Mouse (Mus musculus) stomach, postnatal 0 days (tissue): Measurements from ENCODE around the gene Gm12185. TPM values are rescaled to one million over a fixed set of nuclear protein-coding genes. Genes with fewer than 3 reads are reported as not detected.
"Not testable (repeated sequence)": the region's sequence is repeated elsewhere in the genome, so short reads cannot be mapped to it uniquely, and the experiment has no call there.

Experiments
- ATAC-seq: fragments of 200-750 bp; cut with Nextera tagmentation; 2 replicates; pipeline ENCODE4 v1.8.0; 2017; ENCODE audit not compliant: low FRiP score, low TSS enrichment
- DNase-seq: peaks from one replicate; pipeline ENCODE4 v3.0.0-alpha.2; 2016; ENCODE audit warnings: low spot score
- H3K27ac ChIP-seq: fragments of 300-500 bp; sonication (generic); replicated peaks from 2 replicates; pipeline ENCODE4 v1.5.1; 2014; ENCODE audit warnings: mild to moderate bottlenecking, control low read depth
- H3K27me3 ChIP-seq: fragments of 300-500 bp; sonication (generic); 2 replicates; pipeline ENCODE4 v1.6.1; 2014; ENCODE audit warnings: low read length; ENCODE audit not compliant: control insufficient read depth, insufficient read depth
- H3K36me3 ChIP-seq: fragments of 300-500 bp; sonication (generic); 2 replicates; pipeline ENCODE4 v1.6.1; 2014; ENCODE audit warnings: low read length, mixed read lengths; ENCODE audit not compliant: control insufficient read depth, insufficient read depth
- H3K4me1 ChIP-seq: fragments of 300-500 bp; sonication (generic); replicated peaks from 2 replicates; pipeline ENCODE4 v1.6.1; 2014; ENCODE audit warnings: antibody characterized with exemption; ENCODE audit not compliant: control insufficient read depth, insufficient read depth
- H3K4me2 ChIP-seq: fragments of 300-500 bp; sonication (generic); replicated peaks from 2 replicates; pipeline ENCODE4 v1.6.1; 2014; ENCODE audit warnings: low read depth, mild to moderate bottlenecking, control low read depth, moderate library complexity
- H3K4me3 ChIP-seq: fragments of 300-500 bp; sonication (generic); 2 replicates; pipeline ENCODE4 v1.5.1; 2014; ENCODE audit warnings: low read depth, low read length, control low read depth
- H3K9ac ChIP-seq: fragments of 300-500 bp; sonication (generic); 2 replicates; pipeline ENCODE4 v1.6.1; 2014; ENCODE audit warnings: mild to moderate bottlenecking, low read length, control low read depth, mixed read lengths
- H3K9me3 ChIP-seq: fragments of 300-500 bp; sonication (generic); 2 replicates; pipeline ENCODE4 v1.6.1; 2016; ENCODE audit warnings: low read length; ENCODE audit not compliant: control insufficient read depth
- CTCF ChIP-seq: IDR thresholded peaks from 2 replicates; pipeline ENCODE4 v1.5.1; 2016; ENCODE audit warnings: antibody characterized with exemption, low read depth, mild to moderate bottlenecking, moderate library complexity
- EP300 ChIP-seq: optimal IDR thresholded peaks from 2 replicates; pipeline ENCODE3; 2016; ENCODE audit warnings: antibody characterized with exemption
- WGBS: fragments of 180-500 bp; shearing (Covaris S2); extraction: QIAGEN DNeasy Blood & Tissue Kit; methylation state at CpG from one replicate; pipeline ENCODE4 v1.1.7; 2014; 5-methylcytosine and 5-hydroxymethylcytosine counted together
- polyA plus RNA-seq: library from polyadenylated mRNA; unstranded; fragments of >200 nt; fragmentation: Nextera tagmentation; extraction: Ambion mirVana; gene quantifications from 2 replicates; pipeline ENCODE4 v1.2.1, GENCODE M21; 2015

Gene Gm12185
- polyA plus RNA-seq, 1 experiment from 2014 or later: 0.01 TPM

DNA sequence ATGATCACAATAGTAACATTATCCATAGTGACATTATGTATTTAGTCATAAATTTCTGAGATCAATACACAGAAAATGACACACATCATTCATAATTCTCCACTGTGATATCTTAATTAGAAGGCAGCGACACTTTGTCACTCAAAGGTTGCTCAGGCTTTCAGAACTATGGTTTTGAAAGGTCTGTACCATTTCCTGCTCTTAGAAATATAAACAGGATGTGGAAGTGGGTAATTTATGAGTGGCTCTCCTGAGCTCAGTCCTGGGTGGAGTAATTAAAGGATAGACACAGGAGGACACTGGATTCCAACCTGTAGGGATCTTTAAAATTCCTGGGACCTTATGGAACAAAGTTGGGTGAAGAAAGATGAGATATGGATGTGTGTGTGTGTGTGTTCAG, 58.6 kb downstream of the Gm12185 start:
- not testable (repeated sequence) for H3K27me3 ChIP-seq, H3K4me1 ChIP-seq, DNase-seq, ATAC-seq, H3K4me3 ChIP-seq, H3K27ac ChIP-seq, H3K9me3 ChIP-seq, H3K9ac ChIP-seq, H3K4me2 ChIP-seq, H3K36me3 ChIP-seq
- 78% methylated on average over 1 of the region's 1 CpGs for WGBS

- not testable (repeated sequence) for ATAC-seq, H3K27me3 ChIP-seq
- 80% methylated on average over 1 of the region's 1 CpGs for WGBS
Measured at GRCm38 (mm10) chr11:48928068-48928467, 64.0 kb downstream of the Gm12185 start.

DNA sequence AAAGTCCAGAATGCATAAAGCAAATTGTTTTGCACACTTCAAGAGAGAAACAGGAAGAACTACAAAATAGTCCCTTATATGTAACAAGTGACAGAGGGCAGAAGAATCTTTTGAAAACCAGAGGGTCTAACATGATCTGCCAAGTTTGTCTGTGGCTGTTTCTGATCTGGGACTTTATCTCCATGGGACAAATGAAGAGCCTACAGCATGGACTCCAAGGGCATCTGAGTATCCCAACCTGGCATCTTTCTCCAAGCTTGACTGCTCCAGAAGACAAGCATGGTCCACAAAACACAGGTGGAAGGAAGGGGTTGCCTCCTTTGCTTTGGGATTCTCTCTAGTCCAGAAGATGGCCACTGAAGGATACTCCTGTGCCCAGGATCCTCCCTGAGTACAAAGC, 65.6 kb downstream of the Gm12185 start:
- DNase-seq, H3K27me3 ChIP-seq, H3K4me2 ChIP-seq, H3K27ac ChIP-seq, H3K4me1 ChIP-seq, ATAC-seq, H3K9me3 ChIP-seq, H3K9ac ChIP-seq, H3K4me3 ChIP-seq, H3K36me3 ChIP-seq: not testable (repeated sequence)

More at GRCm38 (mm10) chr11:48928068-48928467, 64.0 kb downstream of the Gm12185 start:
- not testable (repeated sequence) for DNase-seq, H3K9me3 ChIP-seq, H3K36me3 ChIP-seq, H3K27ac ChIP-seq, H3K9ac ChIP-seq, H3K4me1 ChIP-seq, H3K4me2 ChIP-seq, H3K4me3 ChIP-seq

DNA sequence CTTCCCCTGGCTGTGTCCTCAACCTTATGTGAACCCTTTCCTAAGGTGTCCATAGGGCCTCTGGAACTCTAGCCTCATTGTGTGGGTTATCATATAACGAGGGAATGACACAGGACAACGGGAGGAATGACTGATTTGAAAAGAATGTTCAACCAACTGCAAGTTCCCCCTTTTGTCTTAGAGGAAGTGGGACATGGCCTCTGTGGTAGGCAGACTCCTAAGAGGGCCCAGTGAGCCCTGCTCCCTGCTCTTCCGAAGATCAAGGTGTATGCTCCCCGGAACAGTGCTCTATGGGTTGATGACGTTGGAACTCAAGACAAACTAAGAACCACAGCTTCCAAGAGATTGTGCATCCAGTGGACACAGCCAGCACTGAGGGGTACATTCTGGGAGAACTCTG, 68.2 kb downstream of the Gm12185 start:
- not testable (repeated sequence) for H3K9me3 ChIP-seq, H3K4me2 ChIP-seq, DNase-seq, H3K36me3 ChIP-seq, H3K4me1 ChIP-seq, H3K4me3 ChIP-seq, H3K9ac ChIP-seq, H3K27me3 ChIP-seq, ATAC-seq, H3K27ac ChIP-seq
- WGBS: 80% methylated on average over 5 of the region's 5 CpGs

- no peaks in the 10 kb centered on the region for H3K4me1 ChIP-seq
- no peak overlapping the region for H3K4me2 ChIP-seq
- H3K9me3 ChIP-seq: no peaks in the 10 kb centered on the region
- H3K27me3 ChIP-seq: no peaks in the 10 kb centered on the region
- no peak overlapping the region for H3K9ac ChIP-seq
- TF ChIP-seq EP300 (no peak), CTCF (no peak)
- no peak overlapping the region for H3K27ac ChIP-seq
- no peak for ATAC-seq
- H3K36me3 ChIP-seq: no peaks in the 10 kb centered on the region
- H3K4me3 ChIP-seq: no peak overlapping the region
- no peak for DNase-seq
- WGBS: 72% methylated on average over 3 of the region's 3 CpGs
Measured at GRCm38 (mm10) chr11:48918380-48918779, 73.6 kb downstream of the Gm12185 start.

DNA sequence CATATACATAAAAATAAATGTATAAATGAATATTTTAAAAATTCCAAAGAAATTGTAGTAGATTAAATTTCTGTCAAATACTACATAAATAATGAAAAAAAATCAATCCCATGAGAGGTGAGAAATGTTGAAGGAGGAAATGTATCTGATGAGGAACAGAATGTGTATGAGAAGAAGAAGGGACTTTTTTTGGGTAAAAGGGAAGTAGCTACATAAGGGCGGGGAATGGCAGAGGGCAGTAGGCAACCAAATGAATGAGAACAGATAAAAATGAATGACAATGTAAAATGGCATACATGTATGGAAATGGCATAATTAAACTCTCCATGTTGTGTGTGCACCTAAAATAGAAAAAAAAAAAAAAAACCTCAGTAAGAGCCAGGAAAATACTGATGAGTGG, 78.4 kb downstream of the Gm12185 start:
- WGBS: 97% methylated on average over 1 of the region's 1 CpGs
- Histone ChIP-seq H3K4me3 (no peak overlapping the region), H3K27ac (no peak overlapping the region), H3K36me3 (no peaks in the 10 kb centered on the region), H3K9ac (no peak overlapping the region), H3K9me3 (no peaks in the 10 kb centered on the region), H3K4me1 (no peaks in the 10 kb centered on the region), H3K27me3 (no peaks in the 10 kb centered on the region), H3K4me2 (no peak overlapping the region)
- ATAC-seq (no peak), DNase-seq (no peak)
- TF ChIP-seq CTCF: no peak

DNA sequence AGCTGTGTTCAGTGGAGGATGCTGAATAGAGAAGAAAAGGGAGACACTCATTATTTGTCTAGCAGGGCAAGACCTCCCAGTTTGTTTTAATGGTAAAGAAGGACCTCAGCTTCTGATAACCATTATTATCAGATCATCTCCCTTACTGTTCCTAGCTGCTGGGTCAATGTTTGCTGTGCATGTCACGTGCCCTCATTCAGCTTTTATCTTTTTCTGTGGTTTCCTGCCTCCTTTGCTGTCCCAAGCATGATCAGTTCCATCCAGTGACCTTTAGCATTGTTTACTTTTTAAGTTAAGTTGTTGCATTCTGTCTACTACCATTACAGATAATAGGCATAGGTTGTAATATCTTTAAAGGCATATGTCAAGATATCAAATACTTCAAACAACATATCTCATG, 83.6 kb downstream of the Gm12185 start:
- WGBS: 38% methylated on average over 1 of the region's 1 CpGs
- Histone ChIP-seq H3K27ac (no peak overlapping the region), H3K4me1 (no peaks in the 10 kb centered on the region), H3K9me3 (no peaks in the 10 kb centered on the region), H3K9ac (no peak overlapping the region), H3K36me3 (no peaks in the 10 kb centered on the region), H3K4me2 (no peak overlapping the region), H3K27me3 (no peaks in the 10 kb centered on the region), H3K4me3 (no peak overlapping the region)
- TF ChIP-seq EP300 (no peak), CTCF (no peak)
- ATAC-seq: no peak
- no peak for DNase-seq
